Mouse (Mus musculus) lung, adult 10 weeks (tissue): ENCODE results near the gene Galt. TPM values are rescaled to one million over a fixed set of nuclear protein-coding genes. Genes with fewer than 3 reads are reported as not detected.

ENCODE experiments used
- polyA plus RNA-seq: library from polyadenylated mRNA; stranded (reverse); fragments of 350-450 nt; fragmentation: Illumina TruSeq; extraction: RNeasy Lipid Tissue Mini Kit (QIAGEN cat#74804); gene quantifications from one replicate; pipeline ENCODE4 v1.2.3, GENCODE M21; 2014; ENCODE audit warnings: low read depth, low replicate concordance; ENCODE audit not compliant: insufficient read depth

Galt gene
- 25.0 TPM for polyA plus RNA-seq

GRCm38 (mm10) chr4:41754797-41755337 is at the start of gene Galt:
Galt (plus strand) TSS chr4:41755228.

GRCm38 (mm10) chr4:41713197-41714067 is 41.6 kb upstream of the Galt start, which contains the start of gene Rpp25l:
Rpp25l (minus strand) TSS chr4:41713534.

GRCm38 (mm10) chr4:41722918-41723351 is 32.1 kb upstream of the Galt start, which contains the start of gene Dctn3:
Dctn3 (minus strand) TSS chr4:41723170.

GRCm38 (mm10) chr4:41731052-41731765 is 23.8 kb upstream of the Galt start, which contains the start of gene Arid3c:
Arid3c (minus strand) TSS chr4:41731142.

GRCm38 (mm10) chr4:41755338-41756305 is 594 bp downstream of the Galt start, which contains the start of gene Sigmar1:
Sigmar1 (minus strand) TSS chr4:41756157.

GRCm38 (mm10) chr4:41774002-41774401 is 19.0 kb downstream of the Galt start, which contains the start of gene Ccl27a:
Ccl27a (minus strand) TSS chr4:41774247.

Other genes with a start within 250 kb of the Galt start
- gene 1110017D15Rik, start 237.9 kb upstream of the Galt start, polyA plus RNA-seq = 53.2 TPM
- gene Fam219a, start 185.7 kb upstream of the Galt start, polyA plus RNA-seq = 17.5 TPM
- 8.7 TPM for gene Dnaic1, start 185.5 kb upstream of the Galt start, polyA plus RNA-seq
- 28.0 TPM for gene Enho, start 114.9 kb upstream of the Galt start, polyA plus RNA-seq
- 2.6 TPM for gene Cntfr, start 58.1 kb upstream of the Galt start, polyA plus RNA-seq
- gene Il11ra1, start 55.2 kb upstream of the Galt start, polyA plus RNA-seq = 95.7 TPM
- gene Rpp25l, start 41.7 kb upstream of the Galt start, polyA plus RNA-seq = 41.4 TPM
- 75.4 TPM for gene Dctn3, start 32.1 kb upstream of the Galt start, polyA plus RNA-seq
- gene Arid3c, start 24.1 kb upstream of the Galt start, polyA plus RNA-seq = not detected
- gene Sigmar1, start 929 bp downstream of the Galt start, polyA plus RNA-seq = 29.9 TPM
- gene Ccl27a, start 19.0 kb downstream of the Galt start, polyA plus RNA-seq = 27.6 TPM
- gene Gm21541, start 148.4 kb downstream of the Galt start, polyA plus RNA-seq = 46.0 TPM
- gene Gm20878, start 186.3 kb downstream of the Galt start, polyA plus RNA-seq = 3.1 TPM
- 0.52 TPM for gene Fam205a4, start 210.8 kb downstream of the Galt start, polyA plus RNA-seq